Mouse (Mus musculus): ENCODE data around the gene Dnlz. TPM values are rescaled to one million over a fixed set of nuclear protein-coding genes. Genes with fewer than 3 reads are reported as not detected.

The Dnlz gene
- polyA plus RNA-seq, 1 experiment from 2014 or later: 27.5 TPM

GRCm38 (mm10) chr2:26380131-26380771 lies 28.3 kb upstream of the Dnlz start, which contains the start of gene Snapc4:
Gene Snapc4 (minus strand): TSS chr2:26380653.
- ATAC-seq (ENCODE audit: extremely low read depth, insufficient number of reproducible peaks, low FRiP score, low TSS enrichment): peak; percentile 79
- under 1% methylated on average over 38 of the region's 38 CpGs for WGBS
- peak within 1 kb of the TSS; percentile 92 for H3K4me2 ChIP-seq
- H3K36me3 ChIP-seq: peaks cover 71% of the 10 kb centered on the region
- no peaks in the 10 kb centered on the region for H3K27me3 ChIP-seq (replicated peaks)
- H3K9me3 ChIP-seq: no peaks in the 10 kb centered on the region
- peaks cover 11% of the 10 kb centered on the region for H3K4me1 ChIP-seq
- peak within 1 kb of the TSS; percentile 78 for H3K4me3 ChIP-seq
- peak within 1 kb of the TSS; percentile 91 for H3K9ac ChIP-seq
- peak within 1 kb of the TSS; percentile 34 for H3K27ac ChIP-seq (replicated peaks)

- 91% methylated on average over 8 of the region's 8 CpGs for WGBS
- Histone ChIP-seq H3K9ac (no peak overlapping the region), H3K4me2 (no peak overlapping the region), H3K9me3 (no peaks in the 10 kb centered on the region), H3K27me3 (replicated peaks) (no peaks in the 10 kb centered on the region), H3K4me3 (no peak overlapping the region), H3K36me3 (peaks cover 100% of the 10 kb centered on the region), H3K4me1 (no peaks in the 10 kb centered on the region), H3K27ac (replicated peaks) (no peak overlapping the region)
- ATAC-seq (ENCODE audit: extremely low read depth, insufficient number of reproducible peaks, low FRiP score, low TSS enrichment): no peak
Measured at GRCm38 (mm10) chr2:26372396-26372795, 20.5 kb upstream of the Dnlz start.

GRCm38 (mm10) chr2:26368572-26368971 lies 16.7 kb upstream of the Dnlz start:
- H3K27me3 ChIP-seq (replicated peaks): no peaks in the 10 kb centered on the region
- H3K36me3 ChIP-seq: peaks cover 99% of the 10 kb centered on the region
- no peaks in the 10 kb centered on the region for H3K9me3 ChIP-seq
- H3K4me2 ChIP-seq: no peak overlapping the region
- no peak overlapping the region for H3K9ac ChIP-seq
- peaks cover 17% of the 10 kb centered on the region for H3K4me1 ChIP-seq
- no peak overlapping the region for H3K27ac ChIP-seq (replicated peaks)
- no peak for ATAC-seq (ENCODE audit: extremely low read depth, insufficient number of reproducible peaks, low FRiP score, low TSS enrichment)
- H3K4me3 ChIP-seq: no peak overlapping the region
- WGBS: 73% methylated on average over 1 of the region's 1 CpGs

GRCm38 (mm10) chr2:26367911-26368310 lies 16.0 kb upstream of the Dnlz start:
- Histone ChIP-seq H3K4me1 (peaks cover 17% of the 10 kb centered on the region), H3K27me3 (replicated peaks) (no peaks in the 10 kb centered on the region), H3K4me2 (no peak overlapping the region), H3K27ac (replicated peaks) (no peak overlapping the region), H3K4me3 (no peak overlapping the region), H3K9ac (no peak overlapping the region), H3K9me3 (no peaks in the 10 kb centered on the region), H3K36me3 (peaks cover 99% of the 10 kb centered on the region)
- no peak for ATAC-seq (ENCODE audit: extremely low read depth, insufficient number of reproducible peaks, low FRiP score, low TSS enrichment)
- WGBS: 86% methylated on average over 6 of the region's 6 CpGs

- H3K9ac ChIP-seq: peak overlapping the region; percentile 40
- no peaks in the 10 kb centered on the region for H3K27me3 ChIP-seq (replicated peaks)
- peaks cover 78% of the 10 kb centered on the region for H3K36me3 ChIP-seq
- H3K9me3 ChIP-seq: no peaks in the 10 kb centered on the region
- H3K4me3 ChIP-seq: no peak overlapping the region
- no peak overlapping the region for H3K4me2 ChIP-seq
- peak overlapping the region; percentile 54 for H3K27ac ChIP-seq (replicated peaks)
- no peak for ATAC-seq (ENCODE audit: extremely low read depth, insufficient number of reproducible peaks, low FRiP score, low TSS enrichment)
- peaks cover 17% of the 10 kb centered on the region for H3K4me1 ChIP-seq
- WGBS: 53% methylated on average over 10 of the region's 10 CpGs
Measured at GRCm38 (mm10) chr2:26364738-26365465, 13.0 kb upstream of the Dnlz start.

- no peak for ATAC-seq (ENCODE audit: extremely low read depth, insufficient number of reproducible peaks, low FRiP score, low TSS enrichment)
- Histone ChIP-seq H3K4me1 (peaks cover 17% of the 10 kb centered on the region), H3K27me3 (replicated peaks) (no peaks in the 10 kb centered on the region), H3K27ac (replicated peaks) (no peak overlapping the region), H3K9ac (no peak overlapping the region), H3K9me3 (no peaks in the 10 kb centered on the region), H3K4me2 (no peak overlapping the region), H3K4me3 (no peak overlapping the region), H3K36me3 (peaks cover 64% of the 10 kb centered on the region)
- WGBS: 53% methylated on average over 5 of the region's 5 CpGs
Measured at GRCm38 (mm10) chr2:26363481-26363880, 11.6 kb upstream of the Dnlz start.

GRCm38 (mm10) chr2:26362991-26363390 lies 11.1 kb upstream of the Dnlz start:
- H3K4me3 ChIP-seq: no peak overlapping the region
- peaks cover 17% of the 10 kb centered on the region for H3K4me1 ChIP-seq
- no peak overlapping the region for H3K9ac ChIP-seq
- ATAC-seq (ENCODE audit: extremely low read depth, insufficient number of reproducible peaks, low FRiP score, low TSS enrichment): no peak
- peaks cover 59% of the 10 kb centered on the region for H3K36me3 ChIP-seq
- no peaks in the 10 kb centered on the region for H3K9me3 ChIP-seq
- no peak overlapping the region for H3K27ac ChIP-seq (replicated peaks)
- 81% methylated on average over 5 of the region's 5 CpGs for WGBS
- no peak overlapping the region for H3K4me2 ChIP-seq
- H3K27me3 ChIP-seq (replicated peaks): no peaks in the 10 kb centered on the region

- no peak for ATAC-seq (ENCODE audit: extremely low read depth, insufficient number of reproducible peaks, low FRiP score, low TSS enrichment)
- H3K4me3 ChIP-seq: no peak within 1 kb of the TSS
- H3K4me2 ChIP-seq: no peak within 1 kb of the TSS
- no peak within 1 kb of the TSS for H3K9ac ChIP-seq
- 41% methylated on average over 3 of the region's 3 CpGs for WGBS
- no peaks in the 10 kb centered on the region for H3K27me3 ChIP-seq (replicated peaks)
- H3K4me1 ChIP-seq: peaks cover 17% of the 10 kb centered on the region
- H3K9me3 ChIP-seq: no peaks in the 10 kb centered on the region
- H3K27ac ChIP-seq (replicated peaks): no peak within 1 kb of the TSS
- H3K36me3 ChIP-seq: peaks cover 36% of the 10 kb centered on the region
Measured at GRCm38 (mm10) chr2:26360772-26361171, 8.9 kb upstream of the Dnlz start, which contains the start of gene Card9. Gene Card9 (minus strand): TSS chr2:26360918.

GRCm38 (mm10) chr2:26359983-26360382 lies 8.1 kb upstream of the Dnlz start:
- no peak overlapping the region for H3K27ac ChIP-seq (replicated peaks)
- H3K9me3 ChIP-seq: no peaks in the 10 kb centered on the region
- peaks cover 29% of the 10 kb centered on the region for H3K36me3 ChIP-seq
- no peak overlapping the region for H3K4me2 ChIP-seq
- no peak overlapping the region for H3K9ac ChIP-seq
- no peaks in the 10 kb centered on the region for H3K27me3 ChIP-seq (replicated peaks)
- 79% methylated on average over 6 of the region's 6 CpGs for WGBS
- no peak for ATAC-seq (ENCODE audit: extremely low read depth, insufficient number of reproducible peaks, low FRiP score, low TSS enrichment)
- peaks cover 10% of the 10 kb centered on the region for H3K4me1 ChIP-seq
- no peak overlapping the region for H3K4me3 ChIP-seq

GRCm38 (mm10) chr2:26358667-26359320 lies 6.9 kb upstream of the Dnlz start:
- Histone ChIP-seq H3K27me3 (replicated peaks) (no peaks in the 10 kb centered on the region), H3K27ac (replicated peaks) (no peak overlapping the region), H3K9ac (no peak overlapping the region), H3K4me2 (no peak overlapping the region), H3K4me3 (no peak overlapping the region), H3K9me3 (no peaks in the 10 kb centered on the region), H3K4me1 (no peaks in the 10 kb centered on the region; the same call in 1 of the 2 replicates), H3K36me3 (peaks cover 17% of the 10 kb centered on the region)
- ATAC-seq (ENCODE audit: extremely low read depth, insufficient number of reproducible peaks, low FRiP score, low TSS enrichment): no peak
- 81% methylated on average over 13 of the region's 13 CpGs for WGBS

- no peak overlapping the region for H3K9ac ChIP-seq
- no peak overlapping the region for H3K27ac ChIP-seq (replicated peaks)
- ATAC-seq (ENCODE audit: extremely low read depth, insufficient number of reproducible peaks, low FRiP score, low TSS enrichment): no peak
- 52% methylated on average over 15 of the region's 15 CpGs for WGBS
- H3K4me1 ChIP-seq: peaks cover 5% of the 10 kb centered on the region
- H3K27me3 ChIP-seq (replicated peaks): no peaks in the 10 kb centered on the region
- H3K4me3 ChIP-seq: no peak overlapping the region
- H3K9me3 ChIP-seq: no peaks in the 10 kb centered on the region
- H3K36me3 ChIP-seq: peaks cover 4% of the 10 kb centered on the region
- H3K4me2 ChIP-seq: no peak overlapping the region
Measured at GRCm38 (mm10) chr2:26357484-26357883, 5.6 kb upstream of the Dnlz start.

All from heart, embryonic 13.5 days (tissue).